15 mouse cellular contexts compared by ENCODE assay signal in genomic region chr13:39894159-39894558, GRCm38 (mm10).
A peak's percentile ranks its signal among the peaks of the same experiment; 100 is the strongest.
DNase-seq lines count a peak whose midpoint lies in the region; ATAC-seq lines count a peak whose summit lies in the region.
"Had no signal": no experiment of that assay in that cellular context is flagged by ENCODE, and none has a peak within 500 bp of the region (broad histone marks: within the 10 kb centered on the region; RNA-seq: fewer than 3 reads in every experiment).

No protein-coding gene starts in this region.

- no peak overlapping the region for H3K9ac ChIP-seq in midbrain, embryonic 14.5 days (replicated peaks; ENCODE audit: low read length)
- no peak overlapping the region for H3K9ac ChIP-seq in midbrain, embryonic 13.5 days (replicated peaks)
- H3K9ac ChIP-seq: embryonic facial prominence, embryonic 12.5 days had no signal

- H3K4me1 ChIP-seq in midbrain, embryonic 14.5 days (ENCODE audit: control insufficient read depth, insufficient read depth, low read length), result no peaks in the 10 kb centered on the region
- no peaks in the 10 kb centered on the region for H3K4me1 ChIP-seq in midbrain, embryonic 13.5 days (replicated peaks)
- H3K4me1 ChIP-seq: embryonic facial prominence, embryonic 12.5 days had no signal

- 67% methylated on average over 5 of the region's 5 CpGs for WGBS in midbrain, embryonic 14.5 days
- 70% methylated on average over 5 of the region's 5 CpGs for WGBS in midbrain, embryonic 13.5 days

- ATAC-seq in midbrain, embryonic 14.5 days (ENCODE audit: low FRiP score, low TSS enrichment), result no peak
- ATAC-seq in midbrain, embryonic 13.5 days, result no peak
- ATAC-seq in common myeloid progenitor, adult 5-6 weeks (replicated peaks; ENCODE audit: low read depth, poor library complexity, severe bottlenecking), result 0 out of 2 replicates have a peak, but pooled peaks have one; percentile 56

- H3K9me3 ChIP-seq in midbrain, embryonic 14.5 days (ENCODE audit: control insufficient read depth, low read length), result no peaks in the 10 kb centered on the region
- no peaks in the 10 kb centered on the region for H3K9me3 ChIP-seq in midbrain, embryonic 13.5 days
- H3K9me3 ChIP-seq: embryonic facial prominence, embryonic 12.5 days had no signal

- no peak overlapping the region for H3K27ac ChIP-seq in midbrain, embryonic 14.5 days (replicated peaks; ENCODE audit: low read depth, low read length)
- H3K27ac ChIP-seq in midbrain, embryonic 13.5 days, result no peak overlapping the region
- H3K27ac ChIP-seq: embryonic facial prominence, embryonic 12.5 days; gastrocnemius, adult 2 months had no signal

- H3K27me3 ChIP-seq in midbrain, embryonic 14.5 days (ENCODE audit: control insufficient read depth, insufficient read depth, low read length), result 0 out of 2 replicates have a peak, but pooled peaks cover 3% of the 10 kb centered on the region
- H3K27me3 ChIP-seq in midbrain, embryonic 13.5 days, result peaks cover 20% of the 10 kb centered on the region
- H3K27me3 ChIP-seq: embryonic facial prominence, embryonic 12.5 days had no signal

- H3K4me2 ChIP-seq in midbrain, embryonic 14.5 days (ENCODE audit: low read length), result no peak overlapping the region
- no peak overlapping the region for H3K4me2 ChIP-seq in midbrain, embryonic 13.5 days (replicated peaks)
- H3K4me2 ChIP-seq: embryonic facial prominence, embryonic 12.5 days had no signal

- no peaks in the 10 kb centered on the region for H3K36me3 ChIP-seq in midbrain, embryonic 14.5 days (ENCODE audit: control insufficient read depth, insufficient read depth, low read length)
- H3K36me3 ChIP-seq in midbrain, embryonic 13.5 days, result no peaks in the 10 kb centered on the region
- H3K36me3 ChIP-seq: embryonic facial prominence, embryonic 12.5 days; G1E had no signal

- no peak overlapping the region for H3K4me3 ChIP-seq in midbrain, embryonic 14.5 days (replicated peaks; ENCODE audit: low read depth, low read length)
- H3K4me3 ChIP-seq in midbrain, embryonic 13.5 days (replicated peaks), result no peak overlapping the region
- H3K4me3 ChIP-seq: embryonic facial prominence, embryonic 12.5 days; gastrocnemius, adult 2 months; myocyte had no signal

- peak; percentile 3 to 57 for DNase-seq in frontal cortex, adult 2 months (ENCODE audit: extremely low spot score in 1 of 2, low spot score in 1 of 2)
- no peak for DNase-seq in frontal cortex, postnatal 14 days (ENCODE audit: low spot score in 2 of 2)
- peak; percentile 42 for DNase-seq in midbrain, embryonic 14.5 days
- peak; percentile 10 for DNase-seq in telencephalon, adult 2 months (ENCODE audit: low read depth, low spot score)
- DNase-seq in adrenal gland, adult (ENCODE audit: inconsistent age in 2 of 2, low spot score in 1 of 2), result no peak
- DNase-seq: adrenal gland, postnatal 25 days; gastrocnemius, adult 2 months; kidney, adult 18-20 months; lung, postnatal 10 days; right cerebral cortex, postnatal 25 days had no signal

Comparison
In these comparisons a context has a peak if more than half of its experiments do, and no peak if none do; other contexts are left out.
1. DNase-seq: peak in frontal cortex, adult 2 months (2 of 2), midbrain, embryonic 14.5 days (single experiment) and telencephalon, adult 2 months (single experiment); none in frontal cortex, postnatal 14 days (0 of 2) and adrenal gland, adult (0 of 2).